Mouse (Mus musculus): Measurements from ENCODE around the gene Ak9.

Gene Ak9

DNA sequence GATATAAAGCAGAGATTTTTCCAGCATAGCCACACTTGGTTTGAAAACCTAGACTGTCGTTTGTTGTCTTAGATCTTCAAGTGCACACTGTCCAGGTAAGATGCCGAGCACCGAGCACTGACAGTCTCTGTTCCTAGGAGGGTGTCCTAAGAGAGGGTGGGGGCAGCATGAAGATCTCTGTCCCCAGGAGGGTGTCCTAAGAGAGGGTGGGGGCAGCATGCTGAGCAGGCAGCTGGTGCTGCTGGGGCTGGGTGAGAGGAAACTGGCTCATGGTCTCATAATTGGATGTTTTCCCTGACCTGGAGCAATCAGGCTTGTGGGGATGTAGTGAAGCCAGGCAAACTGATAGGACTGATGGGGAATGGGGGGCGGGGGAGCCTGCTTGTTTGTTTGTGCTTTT is 156.2 kb downstream of the Ak9 start:
- no peak for DNase-seq

GRCm38 (mm10) chr10:41460501-41460900 is 156.7 kb downstream of the Ak9 start:
- no peak for DNase-seq

DNA sequence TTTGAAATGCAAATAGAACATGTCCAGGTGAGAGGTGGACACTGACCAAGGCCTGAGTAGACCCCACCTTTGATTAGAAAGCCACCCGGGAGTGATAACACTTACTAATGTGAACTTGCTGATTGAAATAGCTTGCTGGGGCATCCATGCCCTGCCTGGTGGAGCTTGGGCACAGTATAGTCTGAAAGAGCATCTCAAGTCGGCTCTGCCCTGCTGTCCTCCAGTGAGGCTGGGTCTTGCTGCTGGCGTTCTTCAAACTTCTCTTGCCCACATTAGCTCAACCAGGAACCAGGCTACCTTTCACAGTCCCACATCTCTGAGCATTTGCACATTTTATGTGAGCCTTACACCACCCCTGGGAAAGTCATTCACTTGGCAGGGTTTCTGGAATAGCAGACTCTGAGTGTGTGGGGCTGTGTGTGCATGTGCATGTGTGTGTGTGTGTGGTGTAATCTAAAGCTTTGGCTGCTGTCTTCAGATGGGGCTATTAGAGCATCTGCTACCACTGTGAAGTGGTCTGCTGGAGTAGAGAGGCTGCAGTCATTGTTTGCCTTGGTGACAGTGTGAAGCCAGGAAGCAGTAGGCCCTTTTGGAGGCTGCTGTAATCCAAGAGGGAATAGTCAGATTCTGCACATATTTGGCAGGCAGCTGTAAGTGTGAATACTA is 157.4 kb downstream of the Ak9 start:
- no peak for DNase-seq

- no peak for DNase-seq
Observed at GRCm38 (mm10) chr10:41464401-41464955, 160.7 kb downstream of the Ak9 start.

DNA sequence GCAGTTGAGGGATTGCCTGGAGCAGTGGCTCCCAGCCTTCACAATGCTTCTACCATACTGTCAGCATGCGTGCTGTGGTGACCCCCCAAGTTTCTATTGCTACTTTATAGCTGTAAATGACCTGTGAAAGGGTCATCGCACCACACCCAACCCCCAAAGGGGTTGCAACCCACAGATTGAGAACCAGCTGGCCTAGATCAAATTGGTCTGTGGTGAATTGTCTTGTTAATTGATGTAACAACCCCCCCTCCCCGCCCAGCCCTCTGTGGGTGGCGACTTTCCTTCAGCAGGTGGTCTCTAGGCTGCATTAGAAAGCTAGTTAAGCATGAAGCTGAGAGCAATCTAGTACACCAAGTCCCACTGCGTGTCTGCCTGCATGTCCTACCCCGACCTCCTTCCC is 163.5 kb downstream of the Ak9 start:
- DNase-seq, result no peak

DNA sequence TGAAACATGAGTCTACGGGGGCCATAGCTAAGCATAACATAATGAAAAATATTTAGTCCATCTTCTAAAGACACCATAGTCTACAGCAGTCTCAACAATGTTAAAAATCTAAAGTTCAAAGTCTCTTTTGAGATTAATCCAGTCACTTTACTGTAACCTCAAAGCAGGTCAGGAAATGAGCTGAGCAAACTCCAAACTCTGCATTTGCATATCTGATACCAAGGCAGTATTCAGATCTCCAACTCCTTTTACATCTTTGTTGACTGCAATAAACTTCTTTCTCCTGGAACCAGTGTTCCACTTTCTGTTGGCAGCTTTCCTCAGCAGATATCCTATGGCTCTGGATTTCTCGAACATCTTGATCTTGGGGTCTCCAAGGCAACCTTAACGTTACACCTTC is 166.9 kb downstream of the Ak9 start:
- DNase-seq, result no peak

DNA sequence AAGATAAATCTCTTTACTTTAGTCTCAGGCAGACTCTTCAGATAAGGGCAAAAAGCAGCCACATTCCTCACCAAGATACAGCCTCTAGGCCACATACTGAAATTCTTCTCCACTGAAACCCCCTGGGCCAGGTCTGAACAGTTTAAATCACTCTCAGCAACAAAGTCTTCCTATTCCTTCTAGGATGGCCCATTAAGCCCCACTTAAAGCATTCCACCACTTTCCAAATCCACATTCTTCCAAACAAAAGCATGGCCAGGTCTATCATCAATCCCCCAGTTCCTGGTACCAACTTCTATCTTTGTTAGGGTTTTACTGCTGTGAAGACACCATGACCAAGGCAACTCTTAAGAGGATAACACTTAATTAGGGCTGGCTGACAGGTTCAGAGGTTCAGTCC is 168.8 kb downstream of the Ak9 start:
- no peak for DNase-seq

- DNase-seq, result no peak
Observed at GRCm38 (mm10) chr10:41472962-41473481, 169.2 kb downstream of the Ak9 start.

DNA sequence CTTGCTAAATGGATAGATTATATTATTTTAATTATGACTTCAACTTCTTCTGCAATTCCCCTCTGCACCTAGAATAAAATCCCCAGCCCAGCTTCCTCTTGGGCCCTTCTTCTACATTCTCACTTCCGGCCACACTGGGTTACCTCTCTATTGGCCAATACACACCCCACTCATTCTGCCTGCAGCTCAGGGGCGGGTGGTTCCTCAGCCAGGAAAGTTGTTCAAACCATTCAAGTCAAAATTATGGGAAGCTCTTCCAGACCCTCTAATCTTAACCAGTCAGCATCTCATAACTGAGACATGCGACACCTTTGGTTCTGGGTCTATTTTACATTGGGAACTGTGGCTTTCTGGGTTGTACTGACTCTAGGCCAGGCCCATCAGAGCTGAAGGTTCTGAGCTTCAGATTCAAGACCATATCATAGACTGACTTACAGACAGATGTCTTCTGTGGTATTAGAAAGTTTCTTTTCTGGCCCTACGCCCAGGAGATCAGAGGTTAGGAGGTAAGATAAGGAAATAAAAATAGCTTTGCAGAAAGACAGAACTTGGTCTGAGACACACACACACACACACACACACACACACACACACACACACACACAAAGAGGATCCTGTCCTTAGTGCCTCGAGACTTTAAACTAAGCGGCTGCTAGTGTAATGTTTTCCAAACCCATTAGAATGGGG is 170.1 kb downstream of the Ak9 start:
- DNase-seq, result no peak

- DNase-seq, result no peak
Observed at GRCm38 (mm10) chr10:41474981-41475391, 171.2 kb downstream of the Ak9 start.

DNA sequence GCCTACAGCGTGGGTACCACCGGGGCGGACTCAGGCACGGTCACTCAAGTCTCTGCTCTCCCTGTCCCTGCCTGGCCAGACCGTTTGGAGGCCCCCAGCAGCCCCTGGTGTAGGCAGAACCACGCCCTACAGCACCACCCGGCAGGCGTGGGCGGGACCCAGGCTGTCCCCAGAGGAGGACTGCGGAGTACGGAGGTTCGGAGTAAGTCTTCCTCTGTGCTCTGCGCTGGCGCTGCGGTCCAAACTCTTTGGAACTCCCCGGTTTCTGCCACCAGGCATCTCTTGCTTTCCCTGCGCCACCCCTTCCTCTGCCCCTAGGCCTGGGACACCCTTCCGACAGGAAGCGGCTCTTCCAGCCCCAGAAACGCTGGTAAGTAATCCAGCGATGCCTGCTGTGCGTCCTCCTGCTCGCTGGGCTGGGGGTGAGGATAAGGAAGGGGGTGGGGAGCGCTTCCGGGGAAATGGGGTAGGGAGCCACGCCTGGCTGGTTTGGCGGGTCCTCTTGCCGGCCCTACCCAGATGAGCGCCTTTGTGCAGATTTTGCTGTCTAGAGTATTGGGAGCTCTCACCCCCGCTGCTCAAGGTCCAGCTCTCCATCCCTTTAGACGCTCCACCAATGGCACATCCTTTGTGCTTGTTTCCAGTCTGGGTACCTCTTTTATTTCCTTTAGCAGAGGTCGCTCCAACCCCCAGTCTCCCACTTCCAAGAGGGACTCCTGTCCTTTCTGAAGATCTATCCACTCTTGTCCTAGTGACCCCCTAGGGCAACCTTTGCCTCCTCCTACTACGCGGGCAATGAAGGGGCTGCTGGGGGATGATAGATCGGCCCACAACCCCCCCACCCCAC is 172.6 kb downstream of the Ak9 start, which contains the start of gene Mical1:
Gene Mical1 (plus strand): TSS at position 144 of the 847 bp plus-strand sequence.
- peak; percentile 76 for DNase-seq

DNA sequence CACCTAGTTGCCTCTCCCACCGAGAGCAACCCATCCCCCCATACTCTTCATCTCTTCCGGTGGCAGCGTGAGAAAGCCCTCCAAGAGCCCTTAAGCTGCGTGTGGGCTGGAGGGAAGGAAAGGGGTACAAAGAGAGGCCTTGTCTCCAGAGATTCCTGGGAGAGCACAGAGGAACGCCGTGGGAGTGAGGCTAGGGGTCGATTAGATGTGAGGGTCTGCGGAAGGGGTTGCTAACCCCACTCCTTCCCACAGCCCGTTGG is 173.2 kb downstream of the Ak9 start:
- DNase-seq, result peak; percentile 82

DNA sequence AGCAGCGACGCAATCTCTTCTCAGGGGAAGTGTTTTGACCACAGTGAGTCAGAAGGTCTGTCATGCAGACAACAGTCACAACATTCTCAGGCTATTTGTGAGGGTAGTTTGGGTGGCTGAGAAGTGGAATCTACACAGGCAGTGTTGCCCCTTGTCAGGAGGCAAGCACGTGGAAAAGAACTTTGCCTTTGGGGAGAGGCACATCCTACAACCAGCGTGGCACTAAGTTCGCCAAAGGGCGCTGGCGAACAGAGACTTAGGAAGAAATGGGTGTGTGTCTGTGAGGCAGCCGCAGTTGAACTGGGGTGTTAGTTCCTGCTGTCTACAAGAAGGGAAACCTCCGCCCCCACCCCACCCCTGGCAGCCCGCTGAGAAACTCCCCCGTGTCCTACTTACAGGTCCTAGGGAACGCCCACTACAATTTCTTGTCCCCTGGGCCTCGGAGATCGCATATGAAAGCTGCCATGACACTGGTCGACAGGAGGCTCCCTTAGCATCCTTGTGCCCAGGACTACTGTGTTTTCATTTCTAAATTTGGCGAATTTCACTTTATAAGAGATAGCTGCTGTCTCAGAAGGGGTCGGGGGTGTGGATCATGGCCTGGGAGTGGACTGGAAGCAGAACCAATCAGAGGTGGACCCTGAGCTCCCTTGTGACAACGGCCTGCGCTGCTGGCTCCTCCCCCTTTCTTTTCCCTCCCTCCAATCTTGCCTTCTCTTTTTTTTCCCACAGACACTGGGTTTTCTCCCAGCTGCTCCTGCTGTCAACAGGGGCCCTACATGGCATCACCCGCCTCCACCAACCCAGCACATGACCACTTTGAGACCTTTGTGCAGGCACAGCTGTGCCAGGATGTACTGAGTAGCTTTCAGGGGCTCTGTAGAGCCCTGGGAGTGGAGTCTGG is 173.8 kb downstream of the Ak9 start:
- peak; percentile 78 for DNase-seq

GRCm38 (mm10) chr10:41479961-41480360 is 176.2 kb downstream of the Ak9 start:
- no peak for DNase-seq

- no peak for DNase-seq
Observed at GRCm38 (mm10) chr10:41480938-41481880, 177.4 kb downstream of the Ak9 start.

DNA sequence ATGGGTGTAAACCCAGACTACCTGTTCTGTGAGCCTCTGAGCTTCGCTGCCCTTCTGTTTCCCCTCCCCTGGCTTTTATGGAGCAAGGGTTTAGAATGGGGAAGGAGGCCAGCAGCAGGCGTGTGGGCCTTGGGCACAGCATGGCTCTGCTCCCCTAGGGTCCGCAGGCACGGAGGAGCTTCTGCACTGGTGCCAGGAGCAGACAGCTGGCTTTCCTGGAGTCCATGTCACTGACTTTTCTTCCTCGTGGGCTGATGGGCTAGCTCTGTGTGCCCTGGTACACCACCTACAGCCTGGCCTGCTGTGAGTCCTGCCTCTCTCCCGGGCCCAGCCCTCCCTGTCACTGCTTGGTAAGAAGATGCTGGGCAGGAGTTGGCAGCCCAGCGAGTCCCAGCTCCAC is 178.7 kb downstream of the Ak9 start:
- DNase-seq, result no peak

All from embryo, embryonic 11 days (tissue).